Mouse (Mus musculus): Measurements from ENCODE around the gene Masp1. TPM values are rescaled to one million over a fixed set of nuclear protein-coding genes. Genes with fewer than 3 reads are reported as not detected.

Gene Masp1
- total RNA-seq, 2 experiments from 2014 or later: 37.8 to 40.1 TPM

DNA sequence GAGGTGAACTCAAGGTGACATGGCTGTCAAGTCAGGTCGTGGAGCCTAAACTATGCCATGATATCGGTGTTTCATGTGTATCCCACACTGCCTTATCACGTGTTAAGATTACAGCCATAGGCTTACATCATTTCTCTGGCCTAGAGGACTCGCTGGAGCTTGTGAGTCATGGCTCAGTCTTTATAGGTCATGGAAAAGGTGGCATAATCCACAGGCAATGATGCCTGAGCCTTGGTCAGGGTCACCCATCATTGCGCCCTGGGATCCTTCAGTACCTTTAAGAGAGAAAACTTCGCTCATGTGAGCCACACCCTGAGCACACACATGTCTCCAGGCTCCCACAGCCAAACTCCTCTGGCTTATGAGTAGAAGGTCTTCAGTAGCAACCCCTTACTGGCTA lies 49.1 kb downstream of the Masp1 start:
- no peak for DNase-seq (ENCODE audit: low spot score in 2 of 2)

DNA sequence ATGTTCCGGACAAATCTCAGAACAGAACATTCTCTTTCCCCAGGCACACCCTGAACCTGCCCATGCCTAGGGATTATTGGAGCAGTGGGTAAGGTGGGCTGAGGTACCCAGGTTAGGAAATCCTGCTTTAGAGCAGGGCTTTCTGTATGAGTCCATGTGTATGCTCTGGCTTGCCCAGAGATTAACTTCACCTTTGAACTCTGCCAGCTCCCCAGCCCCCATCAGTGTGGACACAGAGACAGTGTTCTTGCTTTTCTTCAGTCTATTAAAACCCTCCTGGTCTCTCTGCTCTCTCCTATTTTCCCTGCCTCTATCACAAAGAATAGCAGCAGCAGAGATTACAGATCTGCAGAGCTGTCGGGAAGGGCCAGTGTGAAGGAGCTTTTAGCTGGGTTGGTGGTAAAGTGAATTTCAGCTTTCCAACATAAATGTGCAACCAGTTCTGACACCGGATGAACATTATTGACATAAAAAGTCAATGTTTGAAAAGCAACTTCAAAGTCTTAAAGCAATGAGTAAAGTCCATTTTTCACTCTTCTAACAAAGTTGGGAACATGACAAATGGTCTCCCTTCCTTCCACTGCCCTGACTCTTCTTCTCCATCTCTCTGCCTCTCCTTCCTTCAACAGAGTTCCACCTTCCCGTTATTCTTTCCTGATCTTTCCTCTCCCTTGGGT lies 56.8 kb downstream of the Masp1 start:
- DNase-seq (ENCODE audit: low spot score in 2 of 2): no peak

DNA sequence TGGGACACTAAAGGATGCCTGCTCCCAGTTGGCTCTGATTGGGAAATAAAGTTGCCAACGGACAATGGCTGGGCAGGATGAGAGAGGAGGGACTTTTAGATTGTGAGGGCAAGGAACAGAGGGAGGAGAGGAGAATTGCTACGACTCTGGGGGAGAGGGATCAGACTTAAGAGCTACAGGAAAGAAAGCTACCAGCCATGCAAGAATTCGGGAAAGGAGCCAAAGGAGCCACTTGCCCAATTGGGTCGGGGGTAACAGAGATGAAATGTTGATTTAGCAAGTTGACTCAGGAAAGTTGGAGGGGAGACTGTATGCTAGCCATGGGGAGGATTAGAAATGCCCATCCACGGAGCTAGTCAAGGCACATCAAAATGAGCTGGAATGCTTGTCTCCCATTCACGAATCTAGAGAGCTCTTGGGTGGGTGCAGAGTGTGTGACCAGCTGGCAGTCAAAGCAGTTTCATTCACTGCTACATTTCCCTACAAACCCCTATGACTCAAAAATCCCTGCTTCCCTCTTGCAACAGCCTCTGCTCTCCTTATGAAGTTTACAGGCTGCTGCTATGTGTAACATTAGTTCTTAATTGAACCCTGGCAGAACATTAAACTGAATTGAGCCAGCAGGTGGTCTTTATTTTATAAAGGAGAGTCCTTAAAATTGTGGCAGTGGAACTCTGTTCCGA lies 61.6 kb downstream of the Masp1 start:
- no peak for DNase-seq (ENCODE audit: low spot score in 2 of 2)

DNA sequence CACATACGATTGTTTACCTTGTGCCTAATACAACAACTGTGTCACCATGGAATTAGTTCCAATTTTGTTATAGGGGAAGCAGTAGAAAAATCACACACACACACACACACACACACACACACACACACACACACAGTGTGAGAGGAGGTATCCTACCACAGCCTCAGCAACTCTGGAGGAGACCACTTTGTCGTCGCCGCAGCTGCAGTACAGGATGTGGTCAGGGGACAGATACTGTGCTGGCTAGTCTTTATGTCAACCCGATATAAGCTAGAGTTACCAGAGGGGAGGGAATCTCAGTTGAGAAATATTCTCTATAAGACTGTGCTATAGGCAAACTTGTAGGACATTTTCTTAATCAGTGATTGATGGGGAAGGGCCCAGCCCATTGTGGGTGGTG lies 63.3 kb downstream of the Masp1 start:
- no peak for DNase-seq (ENCODE audit: low spot score in 2 of 2)

DNA sequence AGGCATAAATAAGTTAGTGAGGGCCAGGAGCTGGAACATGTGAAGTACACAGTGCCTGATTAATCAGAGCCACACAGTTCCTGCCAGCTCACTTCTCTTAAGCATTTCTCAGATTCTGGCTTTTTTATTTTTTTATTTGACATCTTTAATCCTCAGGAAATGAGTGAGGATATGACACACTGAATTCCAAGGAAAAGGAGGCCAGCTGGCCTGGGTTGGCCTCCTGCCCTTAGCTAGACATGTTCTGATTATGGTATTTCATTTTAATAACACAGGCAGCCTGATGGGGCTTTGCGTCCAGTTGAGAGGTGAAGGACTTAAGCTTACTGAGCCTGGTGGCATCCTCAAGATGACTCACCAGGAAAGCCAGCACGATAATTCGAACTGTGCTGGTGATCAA lies 64.1 kb downstream of the Masp1 start:
- DNase-seq (ENCODE audit: low spot score in 2 of 2): no peak

DNA sequence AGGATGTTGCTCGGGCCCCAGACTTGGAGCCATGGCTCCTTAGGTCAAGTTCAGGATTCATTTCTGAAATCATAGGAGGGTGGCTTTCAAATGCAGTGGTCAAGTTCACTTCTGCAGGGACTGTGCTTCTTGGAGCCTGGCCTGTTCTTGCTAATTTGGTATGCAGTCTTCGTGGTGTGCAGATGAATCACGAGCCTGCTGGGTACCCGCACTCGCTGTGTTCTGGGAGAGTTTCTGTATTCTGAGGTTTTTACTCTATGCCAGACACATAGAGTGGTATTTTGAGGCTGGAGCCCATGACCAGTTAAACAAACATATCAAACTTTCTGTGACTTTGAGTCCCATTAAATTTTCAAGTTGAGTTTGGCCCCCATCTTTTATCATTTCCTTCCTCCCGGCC lies 66.2 kb downstream of the Masp1 start:
- peak in 1 of 2 experiments; percentile 6 for DNase-seq (ENCODE audit: low spot score in 2 of 2)

DNA sequence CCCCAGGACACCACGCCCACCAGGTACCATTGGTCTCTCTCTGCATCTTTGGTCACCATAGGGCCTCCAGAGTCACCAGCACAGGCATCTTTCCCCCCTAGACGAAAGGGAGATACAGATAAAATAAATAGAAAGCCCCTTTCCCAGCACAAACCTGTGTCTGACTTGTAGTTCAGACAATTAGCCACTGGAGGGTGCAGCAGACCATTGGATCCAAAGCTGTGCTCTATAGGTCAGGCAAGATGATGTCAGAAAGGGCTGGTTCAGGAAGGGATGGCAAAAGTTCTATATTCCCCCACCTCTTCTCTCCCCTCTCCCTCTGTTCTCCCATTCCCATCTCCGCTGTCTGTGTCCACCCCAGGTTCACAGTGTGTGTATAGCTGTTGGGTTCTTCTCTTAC lies 68.1 kb downstream of the Masp1 start:
- DNase-seq (ENCODE audit: low spot score in 2 of 2): peak; percentile 77 to 81

DNA sequence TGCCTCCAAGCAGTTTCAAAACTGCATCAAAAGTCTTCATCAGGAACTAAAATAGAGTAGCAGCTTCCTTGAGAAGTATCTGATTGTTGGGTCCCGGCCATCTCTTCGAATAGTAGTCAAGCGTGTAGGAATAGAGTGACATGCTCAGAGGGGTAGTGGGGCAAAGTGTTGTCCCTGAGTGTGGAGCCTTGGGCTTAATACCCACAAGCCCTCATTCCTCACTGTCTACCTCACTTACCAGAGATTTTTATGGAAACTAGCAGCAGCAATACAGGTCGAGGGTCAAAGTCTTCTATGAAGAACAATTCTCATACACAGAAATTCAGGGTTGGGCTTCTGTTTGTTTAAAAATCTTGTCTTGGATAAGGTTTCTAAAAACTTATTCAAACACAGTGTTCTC lies 69.8 kb downstream of the Masp1 start:
- no peak for DNase-seq (ENCODE audit: low spot score in 2 of 2)

DNA sequence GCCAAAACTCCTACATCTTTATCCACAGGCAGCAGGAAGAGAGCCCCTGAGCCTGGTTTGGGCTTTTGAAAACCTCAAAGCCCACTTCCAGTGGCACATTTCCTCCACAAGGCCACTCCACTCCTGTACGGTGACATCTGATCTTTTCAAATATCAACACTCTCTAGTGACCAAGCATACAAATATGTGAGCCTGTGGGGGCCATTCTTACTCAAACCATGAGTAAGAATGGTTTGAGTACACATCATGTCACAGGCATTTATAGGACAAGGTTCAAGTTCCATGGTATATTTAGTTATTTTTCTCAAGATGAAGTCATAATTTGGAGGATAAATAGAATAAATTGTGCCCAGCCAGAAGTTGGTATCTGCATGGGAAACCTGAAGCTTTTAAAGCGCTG lies 70.7 kb downstream of the Masp1 start:
- DNase-seq (ENCODE audit: low spot score in 2 of 2): no peak

DNA sequence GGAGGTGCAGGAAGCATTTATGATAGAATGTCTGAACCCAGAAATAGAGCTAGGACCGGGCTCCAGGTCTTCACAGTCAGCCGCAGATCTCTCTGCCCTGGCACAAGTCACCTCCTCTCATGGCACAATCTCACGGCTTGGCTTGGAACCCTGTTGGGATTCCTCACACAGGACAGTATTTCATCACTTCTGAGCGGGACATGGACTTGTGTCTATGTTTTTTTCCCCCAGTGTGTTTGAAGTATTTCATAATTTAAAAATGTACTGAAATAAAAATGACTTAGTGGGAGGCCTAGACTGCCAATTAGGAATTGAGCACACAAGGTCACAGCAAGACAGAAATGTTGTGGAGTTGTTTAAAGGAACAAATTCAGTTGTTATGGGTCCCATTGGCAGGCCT lies 76.4 kb downstream of the Masp1 start:
- DNase-seq (ENCODE audit: low spot score in 2 of 2): no peak

DNA sequence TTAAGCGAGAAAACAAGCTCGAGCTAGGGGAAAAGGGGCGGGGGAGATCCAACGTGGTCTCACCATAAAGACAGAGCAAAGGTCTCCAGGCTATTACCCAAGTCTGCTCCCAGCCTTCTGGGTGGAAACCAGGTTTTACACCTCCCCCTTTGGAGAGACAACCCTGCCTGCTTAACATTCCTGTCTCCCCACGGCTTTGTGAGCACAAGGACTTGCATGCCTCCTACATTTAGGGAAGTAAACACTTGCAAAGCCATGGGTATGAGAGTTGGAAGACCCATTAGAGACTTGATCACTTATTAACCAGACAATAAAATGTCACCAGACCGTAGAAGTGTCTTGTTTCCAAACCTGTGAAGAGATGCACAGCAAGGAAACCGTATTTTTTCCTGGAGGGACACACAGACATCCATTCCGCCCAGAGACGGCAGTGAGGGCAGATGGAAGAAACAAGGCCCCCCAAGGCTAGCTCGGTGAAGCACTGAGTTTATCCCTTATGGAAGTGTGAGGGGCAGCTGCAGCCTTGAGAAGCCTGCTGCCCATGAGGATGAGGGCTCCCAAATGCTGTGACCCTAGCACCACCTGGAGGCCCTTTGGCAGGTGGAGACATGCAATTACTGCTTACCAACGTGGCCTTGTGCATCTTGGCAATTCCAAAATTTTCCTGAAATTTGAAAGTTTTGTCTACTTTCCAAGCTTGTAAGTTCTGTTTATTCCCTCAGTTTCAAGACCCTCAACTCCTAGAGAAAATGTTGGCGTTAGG lies 83.0 kb downstream of the Masp1 start:
- DNase-seq (ENCODE audit: low spot score in 2 of 2): no peak

DNA sequence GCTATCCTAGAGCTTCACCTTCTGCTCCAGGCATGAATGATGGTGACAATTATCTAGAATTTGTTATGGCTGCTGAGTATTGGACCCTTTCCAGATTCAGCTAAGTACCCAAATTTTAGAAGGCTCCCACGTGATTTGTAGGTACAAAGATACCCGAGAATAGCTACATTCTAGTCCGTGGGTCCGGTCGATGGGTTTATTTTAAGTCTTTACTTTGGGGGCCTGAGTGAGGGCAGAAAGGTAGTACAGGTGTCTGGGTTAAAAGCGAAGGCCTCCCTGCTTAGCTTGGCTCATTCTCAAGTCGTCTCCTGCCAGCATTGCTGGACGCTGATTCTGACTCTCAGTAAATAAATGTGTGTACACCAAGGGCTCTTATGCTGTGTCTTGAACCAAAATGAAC lies 90.6 kb downstream of the Masp1 start:
- no peak for DNase-seq (ENCODE audit: low spot score in 2 of 2)

DNA sequence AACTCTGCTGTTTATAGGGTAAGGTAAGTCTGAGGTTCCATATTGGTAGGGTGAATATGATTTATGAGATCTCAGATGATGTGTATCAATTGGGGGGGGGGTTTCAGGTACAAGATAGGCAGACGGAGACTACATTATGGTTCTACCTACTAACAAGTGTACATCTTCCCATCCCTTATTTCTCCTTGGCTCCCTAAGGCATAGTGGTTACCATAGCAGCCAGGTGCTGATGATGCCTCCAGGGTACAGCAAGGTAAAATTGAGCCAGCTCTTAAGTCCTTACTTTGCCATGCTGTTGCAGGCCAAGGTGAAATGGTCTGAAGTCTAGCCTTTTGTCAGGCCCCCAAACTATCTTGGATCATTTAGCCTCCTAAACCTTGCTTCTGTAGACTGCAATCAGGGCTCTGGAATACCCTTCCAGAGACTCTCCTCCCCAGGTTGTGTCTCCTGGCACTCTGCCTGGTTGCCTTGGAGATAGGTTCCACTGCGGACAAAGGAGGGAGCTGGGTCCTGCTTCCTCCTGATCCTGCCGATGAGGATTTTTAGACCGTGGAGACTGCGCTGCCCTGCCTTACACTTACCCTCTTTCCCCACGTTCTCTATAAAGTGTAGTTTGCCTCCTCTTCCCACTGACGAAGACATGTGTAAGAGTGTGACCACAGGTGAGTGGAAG lies 91.8 kb downstream of the Masp1 start, which contains the start of gene Rtp1:
Gene Rtp1 (plus strand): TSS at position 487 of the 673 bp plus-strand sequence.
- DNase-seq (ENCODE audit: low spot score in 2 of 2): no peak

DNA sequence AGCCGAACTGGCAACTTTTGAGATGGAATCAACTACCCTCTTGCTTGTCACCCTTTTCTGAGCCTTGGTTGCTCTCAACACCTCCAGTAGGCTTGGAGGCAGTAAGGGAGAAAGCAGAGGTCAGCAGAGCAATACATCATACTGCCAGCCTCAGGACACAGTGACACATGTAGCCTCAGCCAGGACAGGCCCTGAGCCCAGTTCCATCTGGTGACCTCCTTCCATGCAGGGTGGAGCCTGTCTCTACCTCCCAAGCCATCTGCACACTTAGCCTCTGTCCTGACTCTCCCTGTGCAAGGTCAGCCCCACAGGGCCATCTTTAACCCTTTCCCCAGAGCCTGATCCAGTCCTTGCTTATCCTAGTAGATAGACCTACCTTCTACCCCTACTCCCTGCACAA lies 92.9 kb downstream of the Masp1 start:
- DNase-seq (ENCODE audit: low spot score in 2 of 2): no peak

DNA sequence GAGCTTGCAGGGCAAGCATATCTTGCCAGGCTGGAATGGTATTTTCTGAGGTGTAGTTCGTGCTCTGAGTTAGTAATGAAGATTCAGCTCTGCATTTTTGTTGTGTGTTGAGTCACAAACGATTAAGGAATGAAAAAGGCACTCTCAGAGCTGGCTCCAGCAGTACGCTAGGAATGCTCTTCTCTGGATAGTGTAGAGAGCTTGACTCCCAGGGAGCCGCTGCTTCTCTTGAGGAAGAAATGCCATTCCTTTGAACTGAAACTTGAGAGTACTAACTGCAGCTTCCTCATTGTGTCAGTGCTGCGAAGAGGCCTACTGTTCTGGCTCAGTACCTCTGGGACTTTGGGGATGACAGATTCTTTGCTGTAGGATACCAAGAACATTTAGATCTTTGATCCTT lies 96.8 kb downstream of the Masp1 start:
- DNase-seq (ENCODE audit: low spot score in 2 of 2): no peak

DNA sequence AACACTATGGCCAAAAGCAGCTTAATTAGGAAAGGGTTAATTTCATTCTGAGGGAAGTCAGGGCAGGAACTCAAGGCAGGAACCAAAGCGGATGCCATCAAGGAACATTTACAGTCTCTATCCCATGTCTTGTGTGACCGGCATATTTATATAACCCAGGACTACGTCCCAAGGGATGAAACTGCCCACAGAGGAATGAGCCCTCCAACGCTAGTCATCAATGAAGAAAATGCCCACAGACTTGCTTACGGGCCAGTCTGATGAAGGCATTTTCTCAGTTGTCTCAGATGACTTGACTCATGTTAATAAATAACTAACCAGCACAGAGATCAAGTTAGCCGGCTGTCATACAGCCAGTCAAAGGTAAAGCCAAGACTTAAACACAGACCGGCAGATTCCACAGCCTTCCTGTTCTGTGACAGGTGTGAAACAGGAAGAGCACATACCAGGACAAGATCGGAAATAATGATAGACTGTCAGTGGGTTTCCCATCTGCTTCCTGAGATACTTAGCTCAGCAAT lies 101.0 kb downstream of the Masp1 start:
- DNase-seq (ENCODE audit: low spot score in 2 of 2): no peak

DNA sequence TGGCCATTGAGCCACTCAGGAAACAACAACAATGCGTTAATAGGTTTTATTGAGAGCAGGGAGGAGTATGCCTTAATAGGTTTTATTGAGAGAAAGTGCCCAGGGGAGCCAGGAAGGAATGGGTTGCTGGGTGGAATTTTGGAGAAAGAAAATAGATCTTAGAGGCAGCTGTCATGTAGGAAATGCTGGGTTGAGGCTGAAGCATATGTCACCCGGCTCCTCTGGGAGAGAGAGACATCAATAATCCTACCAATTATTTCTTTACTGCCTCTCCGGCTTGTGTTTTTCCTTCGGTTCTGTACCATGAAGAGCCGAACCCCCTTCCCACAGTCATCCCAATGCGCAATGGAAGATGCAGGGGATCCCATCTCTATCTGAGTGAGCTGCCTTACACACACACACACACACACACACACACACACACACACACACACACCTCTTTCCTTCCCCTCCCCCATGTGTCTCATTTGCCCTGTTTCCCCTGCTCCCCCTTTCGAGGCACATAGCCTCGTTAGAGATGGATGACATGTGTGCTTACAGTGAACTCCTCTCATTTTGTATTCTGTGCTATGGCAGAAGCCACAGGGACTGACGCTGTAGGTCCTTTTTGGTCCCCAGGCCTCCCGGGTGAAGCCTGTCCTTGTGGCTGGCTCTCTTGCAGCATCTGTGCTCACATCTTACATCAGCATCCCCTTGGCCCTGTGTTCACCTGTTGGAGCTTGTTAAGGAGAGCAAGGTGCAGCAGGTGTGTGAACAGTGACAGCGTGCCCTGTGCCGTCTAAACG lies 103.0 kb downstream of the Masp1 start:
- DNase-seq (ENCODE audit: low spot score in 2 of 2): no peak

DNA sequence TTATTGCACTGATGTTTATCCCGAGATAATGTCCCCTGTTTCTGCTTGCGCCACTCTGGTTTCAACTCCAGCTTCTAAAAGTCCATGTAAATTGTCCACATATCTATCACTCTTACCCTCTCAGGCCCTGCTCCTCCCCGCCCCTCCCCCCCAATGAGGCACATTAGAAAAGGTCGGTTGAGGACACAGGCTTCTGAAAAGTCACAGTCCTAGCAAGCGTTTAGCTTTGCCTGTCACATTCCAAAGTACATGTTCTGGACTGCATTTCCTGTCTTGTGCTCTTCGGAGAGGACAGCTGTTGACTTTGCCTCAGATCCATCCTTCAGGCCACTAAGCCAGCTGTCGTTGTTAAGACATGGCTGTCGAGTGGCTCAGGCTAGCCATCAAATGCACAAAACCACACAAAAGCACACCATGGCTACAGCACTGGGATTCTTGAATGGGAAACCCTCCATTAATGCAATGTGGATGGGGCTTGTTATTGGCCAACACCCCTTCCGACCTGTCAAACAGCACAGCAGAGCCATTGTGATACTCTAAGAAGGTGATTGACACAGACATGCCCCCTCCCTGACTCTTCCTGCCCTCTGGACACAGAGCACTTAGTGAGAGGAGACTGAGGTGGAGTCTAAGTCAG lies 103.8 kb downstream of the Masp1 start:
- DNase-seq (ENCODE audit: low spot score in 2 of 2): no peak

DNA sequence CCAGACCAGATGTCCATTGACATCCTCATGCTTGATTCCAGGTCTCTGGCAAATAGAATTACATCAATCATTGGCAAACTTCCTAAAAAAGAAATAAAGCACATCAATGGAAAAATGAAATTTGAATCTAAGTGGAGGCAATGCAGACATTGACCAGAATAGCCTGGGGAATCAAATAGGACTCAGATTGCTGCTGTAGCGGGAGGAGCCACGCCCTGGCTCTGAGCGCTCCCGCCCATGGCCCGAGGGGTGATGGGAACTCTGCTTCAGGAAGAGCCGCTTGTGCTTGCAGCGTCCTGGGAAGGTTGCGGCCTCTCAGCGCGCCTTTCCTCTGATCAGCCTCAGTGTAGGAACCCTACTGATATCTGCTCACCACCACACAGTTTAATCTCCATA lies 104.4 kb downstream of the Masp1 start:
- no peak for DNase-seq (ENCODE audit: low spot score in 2 of 2)

DNA sequence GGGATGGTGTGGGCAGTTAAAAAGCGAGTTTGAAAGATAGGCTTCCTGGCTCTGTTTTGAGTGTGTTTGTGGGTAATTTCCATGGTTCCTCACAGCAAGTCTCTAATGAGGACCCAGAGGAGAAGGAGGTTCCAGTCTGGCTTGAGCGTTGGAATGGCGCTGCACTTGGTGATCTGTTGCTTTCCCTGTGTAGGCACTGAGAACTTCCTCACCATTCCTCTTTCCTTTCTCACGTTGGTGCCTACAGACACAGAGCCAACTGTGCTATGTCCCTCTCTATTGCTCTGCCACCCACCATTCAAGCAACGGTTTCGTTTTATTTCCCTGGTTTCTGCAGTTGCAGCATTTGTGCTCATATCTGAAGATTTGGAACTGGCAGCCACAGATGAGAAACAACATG lies 107.7 kb downstream of the Masp1 start:
- no peak for DNase-seq (ENCODE audit: low spot score in 2 of 2)
